Mouse (Mus musculus): ENCODE measurements around the gene Atp5l. TPM values are rescaled to one million over a fixed set of nuclear protein-coding genes. Genes with fewer than 3 reads are reported as not detected.

The Atp5l gene
- polyA plus RNA-seq, 1 experiment from 2014 or later = 555 TPM

DNA sequence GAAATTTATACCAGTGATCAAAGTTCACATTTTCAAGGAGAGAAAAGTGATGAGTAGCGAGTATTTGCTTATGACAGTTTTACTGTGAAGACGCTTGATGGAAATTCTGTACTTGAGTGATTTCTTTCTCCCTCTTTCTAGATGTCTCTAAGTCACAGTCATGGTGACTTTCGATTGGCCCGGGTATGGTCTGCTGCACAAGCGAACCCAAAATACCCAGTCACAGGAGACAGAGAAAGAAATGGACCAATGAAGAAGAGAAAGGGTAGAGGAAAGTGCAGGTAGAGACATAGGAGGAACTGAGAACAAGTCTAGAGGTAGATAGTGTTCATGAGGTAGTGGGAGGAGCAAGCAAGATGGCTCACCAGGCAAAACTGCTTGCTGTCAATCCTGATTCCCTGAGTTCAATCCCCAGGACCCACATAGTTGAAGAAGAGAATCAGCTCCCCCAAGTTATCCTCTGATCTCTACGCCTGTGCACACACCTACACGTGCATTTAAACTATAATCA, 32.4 kb downstream of the Atp5l start:
- no peak overlapping the region for H3K27ac ChIP-seq
- H3K36me3 ChIP-seq = no peaks in the 10 kb centered on the region
- peaks cover 3% of the 10 kb centered on the region for H3K4me1 ChIP-seq
- WGBS = 88% methylated on average over 7 of the region's 7 CpGs
- H3K4me3 ChIP-seq = no peak overlapping the region
- H3K27me3 ChIP-seq (ENCODE audit: low read depth, poor library complexity, severe bottlenecking) = no peaks in the 10 kb centered on the region
- H3K9me3 ChIP-seq (replicated peaks) = no peaks in the 10 kb centered on the region
- DNase-seq (ENCODE audit: low spot score) = no peak

DNA sequence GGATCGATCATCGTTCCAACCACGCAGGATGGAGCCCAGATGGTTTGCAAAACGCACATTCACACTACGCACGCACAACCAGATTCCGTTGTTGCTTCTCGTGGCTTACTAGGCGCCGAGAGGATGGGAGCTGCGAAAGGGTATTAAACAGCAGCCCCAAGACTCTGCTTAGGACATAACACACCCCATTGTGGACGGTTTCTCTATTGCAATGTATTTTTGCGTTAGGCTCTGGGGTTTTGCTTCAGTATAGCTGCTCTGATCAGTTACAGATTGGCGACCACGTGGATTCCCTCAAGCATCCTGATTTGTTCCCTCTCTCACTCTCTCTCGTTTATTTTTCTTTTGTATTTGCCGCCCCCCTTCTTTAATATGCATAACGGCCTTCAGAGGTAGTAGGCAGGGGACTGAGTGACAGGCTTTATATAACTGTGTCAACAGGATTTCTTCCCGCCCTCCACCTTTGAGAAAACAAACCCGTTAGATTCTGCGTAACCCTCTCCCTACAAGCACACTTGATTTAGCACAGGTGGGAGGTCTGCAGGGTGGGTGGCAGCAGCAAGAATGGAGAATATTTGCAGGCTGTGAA, 37.5 kb downstream of the Atp5l start:
- H3K36me3 ChIP-seq = 0 out of 2 replicates have a peak, but pooled peaks cover 2% of the 10 kb centered on the region
- H3K4me3 ChIP-seq = peak overlapping the region; percentile 98
- DNase-seq (ENCODE audit: low spot score) = peak; percentile 39
- H3K27me3 ChIP-seq (ENCODE audit: low read depth, poor library complexity, severe bottlenecking) = no peaks in the 10 kb centered on the region
- H3K4me1 ChIP-seq = peaks cover 33% of the 10 kb centered on the region
- WGBS = under 1% methylated on average over 21 of the region's 21 CpGs
- no peaks in the 10 kb centered on the region for H3K9me3 ChIP-seq (replicated peaks)
- H3K27ac ChIP-seq = peak overlapping the region; percentile 98

DNA sequence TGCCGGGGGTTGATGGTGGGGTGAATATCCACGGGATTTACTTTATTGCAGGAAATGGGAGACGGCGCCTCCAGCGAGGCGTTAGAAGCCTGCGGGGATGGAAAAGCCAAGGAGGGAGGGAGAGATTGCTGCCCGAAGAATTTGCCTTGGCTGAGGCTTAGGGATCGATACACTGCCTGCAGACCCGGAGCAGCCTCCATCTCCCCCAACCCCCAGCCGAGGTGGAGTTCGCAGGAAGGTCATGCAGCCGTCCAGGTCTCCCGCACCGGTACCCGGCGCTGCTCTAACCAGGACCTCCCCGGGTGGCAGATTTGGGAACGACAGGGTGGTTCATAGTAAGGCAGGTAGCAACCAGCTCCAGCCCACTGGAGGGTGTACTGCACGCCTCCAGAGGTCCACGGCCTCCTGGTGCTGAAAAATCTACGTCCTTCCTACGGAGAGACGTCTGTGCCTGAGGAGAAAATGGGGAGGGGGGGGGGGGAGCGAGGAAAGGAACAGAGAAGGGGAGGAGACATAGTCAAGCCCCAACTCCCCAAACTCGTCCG, 38.0 kb downstream of the Atp5l start:
- Histone ChIP-seq H3K4me3 (peak overlapping the region; percentile 98), H3K9me3 (replicated peaks) (no peaks in the 10 kb centered on the region), H3K36me3 (peaks cover 7% of the 10 kb centered on the region), H3K27ac (peak overlapping the region; percentile 98), H3K4me1 (peaks cover 38% of the 10 kb centered on the region), H3K27me3 (ENCODE audit: low read depth, poor library complexity, severe bottlenecking) (no peaks in the 10 kb centered on the region)
- under 1% methylated on average over 26 of the region's 27 CpGs for WGBS
- peak; percentile 85 for DNase-seq (ENCODE audit: low spot score)

DNA sequence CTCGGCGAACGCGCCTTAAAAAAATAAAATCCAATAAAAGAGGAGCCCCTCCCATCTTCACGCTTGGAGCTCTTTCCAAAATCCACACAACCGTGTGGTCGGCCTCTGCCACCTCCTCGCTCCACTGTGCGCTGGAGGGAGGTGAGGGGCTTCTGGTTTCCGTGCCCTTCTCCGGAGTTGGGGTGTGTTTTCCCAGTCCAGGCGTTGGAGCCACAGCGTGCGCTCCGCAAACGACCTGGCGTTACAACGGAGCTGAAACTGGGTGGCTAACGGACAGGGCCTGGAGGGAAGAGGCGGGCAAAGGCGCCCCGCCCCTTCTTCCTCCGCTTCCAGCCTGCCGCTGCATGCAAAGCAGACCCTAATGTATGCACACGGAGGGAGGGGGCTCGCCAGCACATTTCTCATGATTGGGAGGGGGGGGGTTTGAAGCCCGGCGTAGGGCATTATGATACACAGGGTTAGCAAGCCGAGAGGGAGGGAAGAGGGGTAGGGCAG, 38.6 kb downstream of the Atp5l start:
- H3K4me1 ChIP-seq = peaks cover 43% of the 10 kb centered on the region
- H3K36me3 ChIP-seq = peaks cover 12% of the 10 kb centered on the region
- peak; percentile 87 for DNase-seq (ENCODE audit: low spot score)
- no peaks in the 10 kb centered on the region for H3K27me3 ChIP-seq (ENCODE audit: low read depth, poor library complexity, severe bottlenecking)
- H3K27ac ChIP-seq = peak overlapping the region; percentile 98
- H3K4me3 ChIP-seq = peak overlapping the region; percentile 98
- under 1% methylated on average over 29 of the region's 29 CpGs for WGBS
- H3K9me3 ChIP-seq (replicated peaks) = no peaks in the 10 kb centered on the region

DNA sequence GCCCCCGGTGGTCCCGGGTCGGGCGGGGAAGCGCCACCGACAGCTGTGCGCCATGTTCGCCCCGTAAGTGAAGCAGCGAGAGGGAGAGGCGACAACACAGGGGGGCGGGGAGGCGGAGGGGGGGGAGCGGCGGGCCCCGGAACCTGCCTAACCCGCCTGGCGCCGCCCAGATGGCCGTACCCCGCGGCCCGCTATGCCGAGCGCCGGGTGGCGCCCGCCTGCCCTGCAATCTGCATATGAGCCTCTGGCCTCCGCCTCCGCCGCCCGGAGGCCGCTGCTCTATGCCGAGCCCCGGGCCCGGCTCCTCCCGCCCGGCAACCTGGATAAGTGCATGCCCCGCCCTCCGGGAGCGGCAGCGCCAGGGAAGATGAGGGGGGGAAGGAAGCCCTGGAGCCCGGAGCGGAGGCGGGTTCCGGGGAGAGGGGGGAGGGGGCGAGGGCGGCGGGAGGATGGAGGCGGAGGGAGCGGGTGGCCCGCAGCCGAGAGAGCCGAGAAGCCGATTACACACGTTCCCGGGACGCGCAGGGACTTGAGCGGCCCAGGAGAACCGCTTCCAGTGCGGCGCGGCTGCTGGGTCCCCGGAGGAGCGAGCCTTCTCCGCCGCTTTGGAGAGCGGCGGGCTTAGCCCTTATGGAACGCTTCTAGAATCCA, 39.2 kb downstream of the Atp5l start, which contains the start of gene Kmt2a:
Gene Kmt2a (minus strand): TSS at position 76 of the 651 bp plus-strand sequence.
- Histone ChIP-seq H3K4me3 (peak within 1 kb of the TSS; percentile 98), H3K27me3 (ENCODE audit: low read depth, poor library complexity, severe bottlenecking) (no peaks in the 10 kb centered on the region), H3K36me3 (peaks cover 13% of the 10 kb centered on the region), H3K4me1 (peaks cover 46% of the 10 kb centered on the region), H3K27ac (peak within 1 kb of the TSS; percentile 98), H3K9me3 (replicated peaks) (no peaks in the 10 kb centered on the region)
- under 1% methylated on average over 52 of the region's 71 CpGs for WGBS
- peak; percentile 99 for DNase-seq (ENCODE audit: low spot score)

DNA sequence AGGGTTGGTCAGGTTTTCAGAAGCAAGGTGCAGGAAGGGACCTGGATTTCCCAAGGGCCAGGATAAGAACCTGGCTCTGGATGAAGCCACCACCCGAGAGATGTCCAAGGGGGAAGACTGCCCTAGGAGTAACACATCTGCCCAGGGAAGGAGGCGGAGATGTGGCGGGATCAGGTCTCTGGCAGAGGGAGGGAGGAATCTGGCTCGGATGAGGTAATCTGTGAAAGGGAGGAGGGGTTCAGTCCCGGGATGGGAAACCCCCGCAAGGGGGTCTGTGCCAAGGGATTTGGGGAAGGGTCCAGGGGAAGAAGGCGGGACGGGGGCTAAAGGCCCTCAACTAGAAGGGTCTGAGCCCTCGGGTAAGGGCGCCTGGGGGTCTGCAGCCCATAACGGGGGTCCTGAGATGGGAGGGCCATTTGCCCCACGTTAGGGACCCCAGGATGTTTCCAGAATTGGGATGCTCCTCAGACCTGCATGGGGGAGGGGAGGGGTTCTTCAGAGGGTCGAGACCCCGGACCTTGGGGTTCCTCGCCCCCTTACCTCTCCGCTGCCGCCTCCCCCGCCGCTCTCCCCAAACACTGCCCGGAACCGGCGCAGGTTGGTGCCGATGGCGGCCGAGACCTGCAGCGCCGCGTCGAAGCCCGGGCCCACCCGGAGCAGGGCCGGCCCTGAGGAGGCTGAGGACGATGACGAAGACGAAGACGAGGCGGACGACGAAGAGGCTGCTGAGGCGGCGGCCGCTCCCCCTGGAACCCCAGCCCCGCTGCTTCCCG, 40.0 kb downstream of the Atp5l start:
- H3K4me3 ChIP-seq = peak overlapping the region; percentile 98
- DNase-seq (ENCODE audit: low spot score) = peak; percentile 53
- H3K36me3 ChIP-seq = peaks cover 15% of the 10 kb centered on the region
- H3K4me1 ChIP-seq = peaks cover 50% of the 10 kb centered on the region
- H3K9me3 ChIP-seq (replicated peaks) = no peaks in the 10 kb centered on the region
- H3K27ac ChIP-seq = peak overlapping the region; percentile 98
- WGBS = under 1% methylated on average over 42 of the region's 44 CpGs
- H3K27me3 ChIP-seq (ENCODE audit: low read depth, poor library complexity, severe bottlenecking) = no peaks in the 10 kb centered on the region

DNA sequence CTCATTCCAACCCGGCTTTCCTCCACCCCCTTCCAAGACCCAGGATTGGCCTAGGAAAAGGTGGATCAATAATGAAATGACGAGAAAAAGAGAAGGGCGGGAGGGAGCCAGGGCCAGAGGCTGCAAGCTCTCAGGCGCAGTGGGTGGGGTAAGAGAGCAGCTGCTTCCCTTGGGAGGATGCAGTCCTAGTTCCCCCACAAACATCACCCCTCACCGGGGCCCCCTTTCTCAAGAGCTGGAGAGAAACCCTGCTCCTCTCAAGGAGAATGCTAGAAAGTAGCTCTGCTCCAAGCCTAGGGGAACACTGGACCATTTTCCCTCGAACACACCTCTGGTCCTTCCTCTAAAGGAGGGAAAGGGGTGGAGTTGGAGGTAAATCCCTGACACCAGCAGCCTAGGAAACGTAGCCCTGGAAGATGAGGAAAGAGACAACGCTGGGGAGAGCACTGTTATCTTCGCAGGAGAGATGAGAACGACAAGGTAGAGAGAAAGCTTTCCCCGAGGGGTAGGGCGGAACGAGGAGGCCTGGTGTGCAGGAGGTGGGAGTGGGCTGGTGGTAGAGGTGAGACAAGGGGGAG, 40.8 kb downstream of the Atp5l start:
- 3% methylated on average over 13 of the region's 13 CpGs for WGBS
- peak overlapping the region; percentile 98 for H3K4me3 ChIP-seq
- peaks cover 57% of the 10 kb centered on the region for H3K4me1 ChIP-seq
- H3K9me3 ChIP-seq (replicated peaks) = no peaks in the 10 kb centered on the region
- peaks cover 19% of the 10 kb centered on the region for H3K36me3 ChIP-seq
- DNase-seq (ENCODE audit: low spot score) = peak; percentile 31
- peak overlapping the region; percentile 98 for H3K27ac ChIP-seq
- H3K27me3 ChIP-seq (ENCODE audit: low read depth, poor library complexity, severe bottlenecking) = no peaks in the 10 kb centered on the region

DNA sequence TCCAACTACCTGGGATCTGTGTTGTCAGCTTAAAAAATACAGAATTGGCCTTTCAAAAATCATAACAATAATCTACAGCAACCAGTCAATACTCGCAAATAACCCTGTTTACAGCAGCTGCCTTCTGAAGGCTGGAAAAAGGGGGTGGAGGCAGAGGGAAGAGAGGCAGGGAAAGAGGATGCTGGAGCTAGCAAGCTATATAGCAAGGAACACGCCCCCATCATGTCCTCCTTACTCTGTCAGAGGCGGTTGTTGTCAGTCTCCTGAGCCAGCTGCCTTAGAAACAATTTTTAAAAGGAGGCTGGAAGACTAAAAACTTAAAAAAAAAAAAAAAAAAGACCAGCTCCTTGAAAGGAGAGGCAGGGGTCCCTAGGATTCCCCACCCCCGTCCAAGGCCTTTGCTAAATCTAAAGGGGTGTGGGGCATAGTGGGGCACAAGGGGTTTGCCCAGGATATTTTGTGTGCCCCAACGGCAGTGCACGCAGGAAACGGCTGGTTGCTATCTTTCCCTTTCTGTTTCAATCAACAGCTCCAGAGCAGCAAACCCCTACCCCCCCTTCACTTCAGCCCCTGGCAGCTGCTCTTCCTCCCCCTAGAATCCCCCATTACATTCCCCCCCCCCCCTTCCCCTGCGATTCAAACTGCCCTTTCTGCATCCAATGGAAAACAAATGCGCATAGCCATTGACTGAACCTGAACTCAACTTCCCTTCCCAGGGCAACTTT, 41.6 kb downstream of the Atp5l start:
- peaks cover 19% of the 10 kb centered on the region for H3K36me3 ChIP-seq
- peak overlapping the region; percentile 98 for H3K27ac ChIP-seq
- no peaks in the 10 kb centered on the region for H3K27me3 ChIP-seq (ENCODE audit: low read depth, poor library complexity, severe bottlenecking)
- H3K4me1 ChIP-seq = peaks cover 66% of the 10 kb centered on the region
- peak overlapping the region; percentile 98 for H3K4me3 ChIP-seq
- WGBS = 38% methylated on average over 9 of the region's 9 CpGs
- DNase-seq (ENCODE audit: low spot score) = no peak
- no peaks in the 10 kb centered on the region for H3K9me3 ChIP-seq (replicated peaks)

DNA sequence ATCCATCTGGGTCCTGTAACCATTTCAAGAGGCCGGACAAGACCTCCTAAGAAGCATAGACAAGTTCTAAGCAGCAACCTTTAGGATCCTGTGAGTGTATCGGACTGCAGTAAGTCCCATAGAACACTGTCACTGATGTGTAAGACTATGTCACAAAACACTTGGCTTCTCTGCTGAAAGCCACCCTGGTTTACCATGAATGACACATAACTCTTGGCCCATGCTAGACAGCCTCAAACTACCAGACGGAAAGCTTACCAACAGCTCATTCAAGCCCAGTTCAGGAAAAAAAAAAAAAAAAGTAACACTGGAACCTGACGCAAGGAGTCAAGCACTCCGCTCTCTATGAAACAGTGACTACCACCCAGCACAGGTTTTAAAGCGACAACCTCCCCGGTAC, 42.9 kb downstream of the Atp5l start:
- 87% methylated on average over 7 of the region's 7 CpGs for WGBS
- H3K4me1 ChIP-seq = peaks cover 72% of the 10 kb centered on the region
- no peak for DNase-seq (ENCODE audit: low spot score)

DNA sequence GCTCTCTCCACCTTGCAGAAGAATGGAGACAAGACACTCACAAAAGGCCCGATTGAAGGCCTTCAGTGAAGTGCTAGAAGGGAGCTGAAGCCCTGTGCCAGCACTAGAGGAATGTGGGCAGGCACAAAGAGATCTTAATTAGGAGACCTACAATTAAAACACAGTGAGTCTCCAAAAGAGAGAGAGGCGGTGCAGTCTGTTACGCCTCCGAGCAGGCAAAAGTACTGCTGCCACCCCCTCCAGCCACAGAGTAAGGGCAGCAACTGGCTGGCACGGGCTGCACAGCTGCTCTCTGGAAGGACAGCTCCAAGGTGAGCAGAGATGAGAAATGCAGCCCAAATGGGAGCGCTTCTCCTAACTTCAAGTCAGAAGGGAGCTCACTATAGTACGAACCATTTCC, 45.1 kb downstream of the Atp5l start:
- no peak for DNase-seq (ENCODE audit: low spot score)
- peaks cover 69% of the 10 kb centered on the region for H3K4me1 ChIP-seq
- WGBS = 73% methylated on average over 7 of the region's 7 CpGs
- no peaks in the 10 kb centered on the region for H3K27me3 ChIP-seq (ENCODE audit: low read depth, poor library complexity, severe bottlenecking)
- H3K36me3 ChIP-seq = peaks cover 33% of the 10 kb centered on the region
- H3K27ac ChIP-seq = no peak overlapping the region
- H3K9me3 ChIP-seq (replicated peaks) = no peaks in the 10 kb centered on the region
- no peak overlapping the region for H3K4me3 ChIP-seq

More for the DNA sequence above, 42.9 kb downstream of the Atp5l start:
- no peak overlapping the region for H3K27ac ChIP-seq
- no peaks in the 10 kb centered on the region for H3K27me3 ChIP-seq (ENCODE audit: low read depth, poor library complexity, severe bottlenecking)
- no peak overlapping the region for H3K4me3 ChIP-seq
- no peaks in the 10 kb centered on the region for H3K9me3 ChIP-seq (replicated peaks)
- peaks cover 19% of the 10 kb centered on the region for H3K36me3 ChIP-seq

DNA sequence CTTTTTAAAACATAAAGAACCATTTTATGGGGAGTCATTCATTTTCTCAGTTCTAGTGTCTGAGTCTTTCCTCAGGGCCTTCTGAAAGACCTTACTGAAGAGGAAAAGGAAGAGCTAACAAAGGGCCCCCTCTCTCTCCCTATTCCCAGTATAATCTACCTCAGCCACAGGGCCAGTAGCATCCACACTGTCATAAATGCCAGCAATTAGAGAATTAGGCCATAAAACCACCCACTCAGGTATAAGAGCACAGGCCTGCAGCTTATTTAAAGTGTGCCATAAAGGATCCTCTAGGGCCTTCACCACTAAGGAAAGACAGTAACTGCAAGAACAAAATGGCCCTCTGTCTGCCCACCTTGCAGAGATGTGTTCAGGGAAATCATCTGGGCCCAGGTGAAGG, 46.3 kb downstream of the Atp5l start:
- Histone ChIP-seq H3K27me3 (ENCODE audit: low read depth, poor library complexity, severe bottlenecking) (no peaks in the 10 kb centered on the region), H3K9me3 (replicated peaks) (no peaks in the 10 kb centered on the region), H3K27ac (no peak overlapping the region), H3K4me1 (peaks cover 58% of the 10 kb centered on the region), H3K36me3 (peaks cover 42% of the 10 kb centered on the region), H3K4me3 (no peak overlapping the region)
- DNase-seq (ENCODE audit: low spot score) = no peak

DNA sequence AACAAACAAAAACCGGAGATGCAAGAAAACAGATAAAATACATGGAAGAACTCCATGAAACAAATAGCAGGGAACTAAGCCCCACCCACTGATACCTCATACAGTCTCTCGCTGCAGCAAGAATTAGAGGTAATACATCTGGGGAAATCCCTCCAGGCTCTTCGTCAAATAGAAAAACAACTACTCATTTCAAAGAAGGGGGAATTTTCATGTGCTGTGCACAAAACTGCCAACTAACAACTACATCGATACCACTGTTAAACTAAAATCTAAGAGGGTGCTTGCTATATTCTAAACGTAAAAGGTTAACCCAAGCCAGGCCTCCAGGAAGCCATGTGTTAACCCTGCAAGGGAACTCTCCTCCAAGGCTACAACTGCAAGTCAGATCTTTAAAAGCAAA, 46.9 kb downstream of the Atp5l start:
- no peak for DNase-seq (ENCODE audit: low spot score)
- Histone ChIP-seq H3K27ac (no peak overlapping the region), H3K9me3 (replicated peaks) (no peaks in the 10 kb centered on the region), H3K27me3 (ENCODE audit: low read depth, poor library complexity, severe bottlenecking) (no peaks in the 10 kb centered on the region), H3K4me1 (peaks cover 52% of the 10 kb centered on the region), H3K36me3 (peaks cover 42% of the 10 kb centered on the region), H3K4me3 (no peak overlapping the region)
- WGBS = 72% methylated on average over 5 of the region's 5 CpGs
